Mouse (Mus musculus) thymus, adult 2 months (tissue): ENCODE measurements around the gene Actb.

Experiments used
- CTCF ChIP-seq: fragments of 200-500 bp; IDR thresholded peaks from 2 replicates; pipeline ENCODE4 v1.5.1; 2012; ENCODE audit warnings: mild to moderate bottlenecking, control low read depth, low read length, moderate library complexity, borderline replicate concordance; ENCODE audit not compliant: control insufficient read depth, poor library complexity, insufficient read depth; ENCODE audit errors: extremely low read depth
- POLR2A ChIP-seq: fragments of 200-500 bp; IDR thresholded peaks from 2 replicates; pipeline ENCODE4 v1.6.1; 2012; ENCODE audit warnings: mild to moderate bottlenecking, low read length, control low read depth, moderate library complexity; ENCODE audit not compliant: control insufficient read depth, poor library complexity, insufficient read depth; ENCODE audit errors: extremely low read depth

DNA sequence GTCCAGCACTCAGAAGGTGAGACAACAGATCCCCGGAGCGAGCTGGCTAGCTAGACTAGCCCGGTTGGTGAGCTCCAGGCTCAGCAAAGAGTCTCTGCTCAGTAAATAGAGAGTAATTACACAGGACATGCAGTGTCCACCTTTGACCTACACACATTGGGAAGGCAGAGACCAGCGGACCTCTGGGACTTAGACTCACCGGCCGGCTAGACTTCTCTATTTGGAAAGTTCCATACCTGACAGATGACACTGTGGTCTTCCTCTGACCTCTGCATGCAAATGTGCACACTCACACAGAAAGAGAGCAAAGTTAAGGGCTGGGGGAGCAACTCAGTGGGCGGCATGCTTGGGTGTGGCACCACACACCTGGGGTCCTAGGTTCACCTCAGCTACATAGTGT, 40.9 kb upstream of the Actb start:
- TF ChIP-seq CTCF (no peak), POLR2A (no peak)
